Mouse (Mus musculus): Measurements from ENCODE around the gene Twnk.
"Not testable (repeated sequence)": the region's sequence is repeated elsewhere in the genome, so short reads cannot be mapped to it uniquely, and the experiment has no call there.

The Twnk gene

DNA sequence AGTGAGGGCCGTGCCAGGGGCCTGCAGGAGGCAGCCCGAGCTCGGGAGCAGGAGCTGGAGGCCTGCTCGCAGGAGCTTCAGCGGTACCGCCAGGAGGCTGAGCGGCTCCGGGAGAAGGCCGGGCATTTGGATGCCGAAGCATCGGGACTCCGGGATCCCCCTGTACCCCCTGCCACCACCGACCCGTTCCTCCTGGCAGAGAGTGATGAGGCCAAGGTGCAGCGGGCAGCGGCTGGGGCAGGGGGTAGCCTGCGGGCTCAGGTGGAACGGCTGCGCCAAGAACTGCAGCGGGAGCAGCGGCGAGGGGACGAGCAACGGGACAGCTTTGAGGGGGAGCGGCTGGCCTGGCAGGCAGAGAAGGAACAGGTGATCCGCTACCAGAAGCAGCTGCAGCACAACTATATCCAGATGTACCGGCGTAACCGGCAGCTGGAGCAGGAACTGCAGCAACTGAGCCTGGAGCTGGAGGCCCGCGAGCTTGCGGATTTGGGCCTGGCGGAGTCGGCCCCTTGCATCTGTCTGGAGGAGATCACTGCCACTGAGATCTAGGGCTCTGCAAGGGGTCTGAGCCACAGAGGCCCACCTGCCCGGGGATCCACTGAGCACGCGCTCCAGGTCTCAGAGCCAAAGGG is 20.6 kb downstream of the Twnk start:
- DNase-seq (ENCODE audit: low read depth, low spot score), result no peak

DNA sequence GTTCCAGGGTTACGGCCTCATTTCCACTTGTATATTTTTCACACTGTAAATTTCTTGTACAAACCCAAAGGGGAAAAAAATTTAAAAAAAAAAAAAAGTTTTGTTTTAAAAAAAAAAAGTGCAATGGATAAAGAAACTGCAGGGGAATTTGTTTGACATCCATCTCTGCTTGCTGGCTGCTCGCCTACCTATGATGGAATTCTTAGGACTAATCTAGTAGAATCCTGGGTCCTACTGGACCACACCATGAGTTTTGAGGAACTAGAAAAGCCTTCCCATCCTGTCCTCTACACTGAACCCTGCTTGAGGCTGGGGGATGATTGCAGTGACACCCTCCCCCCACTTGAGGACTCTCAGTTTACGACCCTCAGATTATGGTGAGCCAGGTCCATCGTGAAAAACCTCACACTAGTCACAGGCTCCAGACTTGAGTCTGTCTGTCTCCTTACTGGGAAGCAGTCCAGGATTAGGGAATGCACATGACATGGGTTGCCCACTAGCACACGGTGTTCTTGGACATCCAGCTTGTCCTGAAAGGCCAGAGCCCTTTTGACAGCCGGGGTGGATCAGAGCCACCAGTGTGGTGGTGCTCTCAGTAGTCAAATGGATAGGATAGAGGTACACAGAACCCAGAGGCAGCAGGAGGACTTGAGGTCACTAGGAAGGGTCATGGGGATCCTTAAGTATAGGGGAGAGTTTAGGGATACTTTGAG is 21.7 kb downstream of the Twnk start:
- DNase-seq (ENCODE audit: low read depth, low spot score), result no peak

- no peak for DNase-seq (ENCODE audit: low read depth, low spot score)
These were observed 22.4 kb downstream of the Twnk start for GRCm38 (mm10) chr19:45027848-45028247.

DNA sequence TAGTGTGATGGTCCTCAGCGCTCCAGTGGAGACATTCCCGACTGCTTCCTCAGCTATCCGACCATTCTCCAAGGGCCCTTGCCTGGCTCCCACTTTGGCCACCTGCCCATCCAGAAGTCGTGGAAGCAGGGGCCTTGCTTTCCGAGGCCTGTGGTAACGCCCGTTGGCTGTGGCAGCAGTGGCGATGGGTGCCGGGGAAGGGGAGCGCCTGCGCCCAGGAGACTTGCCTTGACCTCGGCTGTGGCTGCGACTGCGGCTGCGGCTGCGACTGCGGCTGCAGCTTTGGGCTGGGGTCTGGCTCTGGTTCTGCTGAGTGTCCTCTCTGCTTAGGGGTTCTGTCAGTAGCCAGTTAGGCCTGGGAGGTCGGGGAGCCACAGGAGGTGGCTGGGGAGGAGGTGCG is 23.3 kb downstream of the Twnk start:
- no peak for DNase-seq (ENCODE audit: low read depth, low spot score)

DNA sequence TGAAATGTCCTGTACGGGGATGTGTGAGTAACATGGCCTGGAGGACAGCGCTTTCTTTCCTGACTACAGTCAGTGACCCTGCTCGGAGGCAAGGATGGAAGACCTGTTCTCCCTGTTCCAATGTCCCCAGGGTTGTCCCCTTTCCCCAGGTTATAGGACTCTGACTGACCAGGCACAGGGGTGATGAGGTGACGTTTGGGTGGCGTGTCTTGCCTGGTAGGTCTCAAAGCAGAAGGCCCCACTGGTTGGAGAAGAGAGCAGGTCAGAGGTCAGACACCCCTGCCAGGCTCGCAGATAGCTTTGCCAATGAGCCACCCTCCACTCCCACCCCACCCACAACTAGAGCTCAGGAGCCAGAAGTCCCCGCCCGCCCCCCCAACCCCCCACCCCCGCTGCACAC is 24.1 kb downstream of the Twnk start:
- no peak for DNase-seq (ENCODE audit: low read depth, low spot score)

- no peak for DNase-seq (ENCODE audit: low read depth, low spot score)
These were observed 24.6 kb downstream of the Twnk start for GRCm38 (mm10) chr19:45030111-45030510.

GRCm38 (mm10) chr19:45030746-45031693 is 25.6 kb downstream of the Twnk start:
- DNase-seq (ENCODE audit: low read depth, low spot score), result peak; percentile 84

DNA sequence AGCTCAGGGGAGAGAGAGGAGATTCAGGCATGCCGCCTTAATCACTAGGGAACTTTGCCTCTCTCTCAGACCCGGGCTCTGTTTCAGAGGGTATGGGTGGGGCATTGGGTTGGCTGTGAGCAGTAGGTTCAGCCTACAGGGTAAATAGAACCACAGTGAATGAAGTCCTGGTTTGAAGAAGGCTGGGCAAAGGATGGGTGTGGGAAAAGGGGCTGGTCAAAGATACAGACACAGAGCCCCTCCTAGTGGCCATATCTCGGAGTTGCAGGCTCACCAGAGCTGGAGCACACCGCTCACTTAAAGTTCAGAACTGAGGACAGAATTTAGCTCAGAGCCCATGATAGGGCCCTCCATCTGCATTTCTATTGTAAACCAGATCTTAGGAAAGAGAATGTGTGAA is 26.3 kb downstream of the Twnk start:
- no peak for DNase-seq (ENCODE audit: low read depth, low spot score)

GRCm38 (mm10) chr19:45032570-45033332 is 27.3 kb downstream of the Twnk start:
- DNase-seq (ENCODE audit: low read depth, low spot score), result no peak

GRCm38 (mm10) chr19:45036867-45037266 is 31.4 kb downstream of the Twnk start:
- DNase-seq (ENCODE audit: low read depth, low spot score), result no peak

DNA sequence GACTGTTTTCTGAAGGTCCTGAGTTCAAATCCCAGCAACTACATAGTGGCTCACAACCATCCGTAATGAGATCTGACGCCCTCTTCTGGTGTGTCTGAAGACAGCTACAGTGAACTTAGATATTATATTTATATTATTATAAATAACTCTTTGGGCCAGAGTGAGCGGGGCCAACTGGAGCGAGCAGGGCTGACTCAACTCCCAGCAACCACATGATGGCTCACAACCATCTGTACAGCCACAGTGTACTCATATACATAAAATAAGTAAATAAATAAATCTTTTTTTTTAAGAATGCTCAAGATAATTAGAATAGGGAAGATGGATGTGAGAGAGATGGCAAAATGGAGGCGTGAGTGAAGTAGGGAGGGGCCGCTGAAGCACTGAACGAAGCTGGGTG is 32.7 kb downstream of the Twnk start:
- not testable (repeated sequence) for DNase-seq (ENCODE audit: low read depth, low spot score)

DNA sequence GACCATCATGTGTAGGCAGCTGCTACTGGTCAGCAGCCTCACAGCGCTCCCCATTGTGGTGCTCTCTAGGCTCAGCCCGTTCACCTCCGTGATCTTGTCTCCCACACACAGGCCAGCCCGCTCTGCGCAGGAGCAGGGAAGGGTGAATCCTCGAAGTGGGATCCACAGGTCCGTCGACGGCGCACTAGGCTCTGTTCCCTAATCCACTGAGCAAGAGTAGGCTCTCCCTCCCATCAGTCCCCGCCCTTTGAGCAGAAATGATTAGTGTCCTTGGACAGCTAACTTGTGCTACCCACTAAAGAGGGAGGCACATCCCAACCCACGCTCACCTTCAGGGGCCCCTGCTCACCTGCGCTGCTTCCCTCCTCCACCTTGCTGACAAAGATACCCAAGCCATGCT is 34.8 kb downstream of the Twnk start:
- DNase-seq (ENCODE audit: low read depth, low spot score), result no peak

GRCm38 (mm10) chr19:45044389-45044927 is 39.0 kb downstream of the Twnk start:
- DNase-seq (ENCODE audit: low read depth, low spot score), result no peak

GRCm38 (mm10) chr19:45045236-45045635 is 39.8 kb downstream of the Twnk start:
- DNase-seq (ENCODE audit: low read depth, low spot score), result no peak

GRCm38 (mm10) chr19:45045651-45046050 is 40.2 kb downstream of the Twnk start, which contains the start of gene Pdzd7:
Pdzd7 (minus strand) TSS chr19:45045717.
- no peak for DNase-seq (ENCODE audit: low read depth, low spot score)

GRCm38 (mm10) chr19:45046523-45047321 is 41.3 kb downstream of the Twnk start:
- DNase-seq (ENCODE audit: low read depth, low spot score), result peak; percentile 78

GRCm38 (mm10) chr19:45047417-45047934 is 42.0 kb downstream of the Twnk start, which contains the start of gene Sfxn3:
Sfxn3 (plus strand) TSS chr19:45047503.
- DNase-seq (ENCODE audit: low read depth, low spot score), result peak; percentile 91

GRCm38 (mm10) chr19:45047935-45048643 is 42.6 kb downstream of the Twnk start:
- peak; percentile 95 for DNase-seq (ENCODE audit: low read depth, low spot score)

DNA sequence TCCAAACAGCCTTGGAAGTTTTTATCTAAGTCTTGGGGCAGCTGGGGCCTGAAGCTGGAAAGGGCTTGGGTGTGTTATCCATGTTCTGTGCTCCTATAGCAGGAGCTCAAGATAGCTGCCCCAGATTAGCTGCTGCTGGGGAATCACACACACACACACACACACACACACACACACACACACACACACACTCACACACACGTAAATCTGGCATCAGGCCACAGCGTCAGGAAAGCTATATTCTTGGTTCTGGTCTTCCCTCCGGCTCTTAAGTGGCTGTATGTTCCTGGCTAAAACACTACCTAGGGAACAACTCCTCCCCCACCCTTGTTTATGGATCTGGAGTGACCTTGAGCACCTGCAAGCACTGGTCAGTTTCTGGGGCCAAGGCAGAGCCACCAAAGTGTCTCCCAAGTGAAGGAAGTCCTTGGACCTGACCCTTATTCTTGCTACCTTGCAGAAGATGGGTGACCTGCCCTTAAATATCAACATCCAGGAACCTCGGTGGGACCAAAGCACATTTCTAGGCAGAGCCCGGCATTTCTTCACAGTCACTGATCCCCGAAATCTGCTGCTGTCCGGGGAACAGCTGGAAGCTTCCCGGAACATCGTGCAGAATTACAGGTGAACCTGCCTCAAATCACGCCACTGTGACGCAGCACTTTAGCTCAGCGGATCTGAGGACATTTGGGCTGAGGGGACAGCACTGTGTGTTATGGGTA is 43.3 kb downstream of the Twnk start:
- DNase-seq (ENCODE audit: low read depth, low spot score), result no peak

Data from telencephalon, adult 2 months (tissue).